Mouse (Mus musculus): Measurements from ENCODE around the gene Cmss1.

DNA sequence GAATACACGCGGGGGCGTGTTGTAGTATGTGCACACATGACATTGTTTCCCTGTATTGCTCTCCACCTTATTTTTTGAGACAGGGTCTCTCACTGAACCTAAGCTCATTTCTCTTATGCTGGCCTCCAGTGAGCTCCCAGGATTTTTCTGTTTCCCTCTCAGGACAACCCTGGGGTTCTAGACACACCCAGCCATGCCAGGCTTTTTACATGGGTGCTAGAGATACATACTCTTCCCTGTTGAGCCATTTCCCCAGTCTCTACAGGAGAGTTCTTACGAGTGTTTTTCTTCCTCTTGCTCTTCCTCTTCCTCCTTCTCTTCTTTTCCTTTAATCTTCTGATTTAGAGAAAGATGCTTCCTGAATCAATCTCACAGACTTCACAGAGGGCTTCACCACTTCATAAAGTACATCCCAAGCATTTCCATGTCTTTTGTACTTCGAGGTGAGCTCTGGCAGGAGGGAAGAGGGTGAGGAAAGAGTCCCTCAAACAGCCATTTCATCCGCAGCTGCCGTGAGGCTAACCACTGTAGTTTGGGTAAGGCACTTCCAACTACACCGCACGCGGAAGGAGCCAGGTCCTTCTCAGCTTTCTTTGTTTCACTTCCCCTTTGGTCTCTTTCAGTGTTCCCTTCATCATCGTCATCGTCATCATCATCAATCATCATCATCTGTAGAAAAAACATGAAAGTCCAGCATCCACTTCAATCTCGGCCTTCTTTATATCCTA lies 347.1 kb downstream of the Cmss1 start:
- TF ChIP-seq CTCF (IDR thresholded peaks at IDR 0.05; ENCODE audit: low read depth, low read length), result no peak
- TF ChIP-seq POLR2A (IDR thresholded peaks at IDR 0.05; ENCODE audit: extremely low read depth, insufficient read depth, low read length), result no peak
